Mouse (Mus musculus): Measurements from ENCODE around the gene 1700123O20Rik. TPM values are rescaled to one million over a fixed set of nuclear protein-coding genes. Genes with fewer than 3 reads are reported as not detected.
A peak's percentile ranks its signal among the peaks of the same experiment; 100 is the strongest.

Gene 1700123O20Rik
- 50.3 and 57.1 TPM in 2 replicates for polyA plus RNA-seq (2016; fragmentation: Nextera tagmentation; extraction: Ambion mirVana)

DNA sequence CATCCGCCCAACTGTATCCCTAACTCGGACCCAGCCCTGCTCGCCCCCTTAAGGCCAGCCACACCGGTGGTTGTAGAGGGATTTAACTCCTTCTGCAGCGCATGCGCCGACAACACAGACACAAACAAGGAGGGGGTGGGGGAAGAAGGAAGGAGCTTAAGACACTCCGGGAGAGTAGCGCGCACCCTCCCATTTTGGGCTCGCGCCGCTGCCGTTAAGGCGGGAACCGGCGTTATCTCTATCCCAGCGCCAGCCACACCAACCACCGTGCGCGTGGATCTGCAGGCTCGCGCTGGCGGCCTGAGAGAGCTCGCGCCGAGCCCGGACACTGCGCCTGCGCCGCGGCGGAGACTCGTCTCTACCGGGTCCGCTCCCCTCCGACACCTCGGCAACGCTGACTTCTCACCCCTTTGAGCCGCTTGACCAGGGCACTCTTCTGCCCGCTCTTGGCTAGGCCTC, at the start of gene 1700123O20Rik:
Gene 1700123O20Rik (plus strand): TSS at position 154 of the 459 bp plus-strand sequence.
- Histone ChIP-seq H3K36me3 (peaks cover 41% of the 10 kb centered on the region), H3K9me3 (replicated peaks) (no peaks in the 10 kb centered on the region), H3K27ac (ENCODE audit: poor library complexity, severe bottlenecking) (peak within 1 kb of the TSS; percentile 99), H3K4me2 (peak within 1 kb of the TSS; percentile 96), H3K4me1 (replicated peaks) (peaks cover 19% of the 10 kb centered on the region), H3K27me3 (replicated peaks) (no peaks in the 10 kb centered on the region), H3K4me3 (peak within 1 kb of the TSS; percentile 97), H3K9ac (peak within 1 kb of the TSS; percentile 97)
- ATAC-seq (ENCODE audit: insufficient number of reproducible peaks, low FRiP score) = peak; percentile 87
- 0% methylated on average over 41 of the region's 41 CpGs for WGBS

DNA sequence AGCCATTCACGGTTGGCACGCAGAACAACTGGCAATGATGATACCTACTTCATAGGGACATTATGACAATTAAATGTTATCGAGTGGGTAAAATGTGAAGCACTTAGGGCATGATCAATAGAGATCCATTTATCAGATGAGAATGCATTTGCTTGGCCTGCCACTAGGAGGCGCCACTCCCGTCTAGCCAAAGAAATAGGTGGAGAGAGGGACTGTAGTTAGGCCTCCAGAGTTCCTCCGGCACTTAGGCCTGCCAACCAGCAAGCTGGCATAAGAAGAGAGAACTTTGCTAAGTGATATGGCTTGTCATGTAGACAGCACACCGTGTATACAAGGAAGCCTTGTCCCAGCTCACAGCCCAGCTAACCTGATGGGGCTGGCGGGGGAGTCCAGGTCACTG, 49.1 kb upstream of the 1700123O20Rik start:
- H3K4me3 ChIP-seq = no peak overlapping the region
- 52% methylated on average over 8 of the region's 8 CpGs for WGBS

DNA sequence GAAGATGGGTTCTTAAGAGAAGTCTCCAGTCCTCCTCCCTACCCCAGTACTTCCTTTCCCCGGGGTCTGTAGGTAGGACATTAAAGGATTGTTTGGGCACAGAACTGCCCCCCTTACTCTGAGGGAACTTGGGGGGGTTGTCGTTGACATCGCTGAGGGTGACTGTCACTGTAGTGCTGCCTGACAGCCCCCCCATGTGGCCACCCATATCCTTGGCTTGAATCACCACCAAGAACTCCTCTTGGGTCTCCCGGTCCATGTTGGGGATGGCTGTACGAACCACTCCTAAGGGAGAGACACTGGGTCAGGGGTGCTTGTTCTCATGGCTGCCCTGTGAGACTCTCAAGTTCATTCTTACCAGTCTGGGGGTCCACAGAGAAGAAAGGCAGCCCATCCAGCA, 47.8 kb upstream of the 1700123O20Rik start:
- no peak for ATAC-seq (ENCODE audit: insufficient number of reproducible peaks, low FRiP score)
- H3K4me2 ChIP-seq = no peak overlapping the region
- H3K9me3 ChIP-seq (replicated peaks) = no peaks in the 10 kb centered on the region
- H3K36me3 ChIP-seq = peaks cover 51% of the 10 kb centered on the region
- H3K27ac ChIP-seq (ENCODE audit: poor library complexity, severe bottlenecking) = no peak overlapping the region
- WGBS = 65% methylated on average over 5 of the region's 5 CpGs
- no peak overlapping the region for H3K4me3 ChIP-seq
- H3K9ac ChIP-seq = no peak overlapping the region
- no peaks in the 10 kb centered on the region for H3K27me3 ChIP-seq (replicated peaks)
- peaks cover 10% of the 10 kb centered on the region for H3K4me1 ChIP-seq (replicated peaks)

More for the DNA sequence above, 49.1 kb upstream of the 1700123O20Rik start:
- no peaks in the 10 kb centered on the region for H3K9me3 ChIP-seq (replicated peaks)
- no peak for ATAC-seq (ENCODE audit: insufficient number of reproducible peaks, low FRiP score)
- no peak overlapping the region for H3K27ac ChIP-seq (ENCODE audit: poor library complexity, severe bottlenecking)
- peaks cover 10% of the 10 kb centered on the region for H3K4me1 ChIP-seq (replicated peaks)
- H3K27me3 ChIP-seq (replicated peaks) = no peaks in the 10 kb centered on the region
- H3K36me3 ChIP-seq = peaks cover 52% of the 10 kb centered on the region
- no peak overlapping the region for H3K9ac ChIP-seq
- no peak overlapping the region for H3K4me2 ChIP-seq

DNA sequence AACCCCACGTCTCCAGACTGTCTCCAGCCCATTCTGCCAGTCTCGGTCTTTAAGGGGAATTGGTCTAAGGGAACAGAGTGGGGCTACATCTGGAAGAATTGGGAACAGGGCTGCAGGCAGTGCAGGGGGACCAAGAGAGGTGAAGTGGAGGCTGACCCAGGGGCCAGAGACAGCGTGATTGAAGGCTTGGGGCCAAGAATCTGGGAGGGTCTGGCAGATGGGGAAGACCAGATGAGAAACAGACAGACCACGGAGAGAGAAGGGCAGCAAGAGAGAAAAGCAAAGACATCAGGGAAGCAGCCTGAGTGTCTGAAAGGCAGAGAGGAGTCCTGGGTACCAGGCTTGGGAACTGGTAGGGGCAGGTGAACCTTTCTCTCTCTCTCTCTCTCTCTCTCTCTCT, 45.9 kb upstream of the 1700123O20Rik start:
- Histone ChIP-seq H3K4me1 (replicated peaks) (peaks cover 10% of the 10 kb centered on the region), H3K27me3 (replicated peaks) (no peaks in the 10 kb centered on the region), H3K9me3 (replicated peaks) (no peaks in the 10 kb centered on the region), H3K4me3 (peak overlapping the region; percentile 68), H3K9ac (peak overlapping the region; percentile 84; the same call in 1 of the 2 replicates), H3K27ac (ENCODE audit: poor library complexity, severe bottlenecking) (no peak overlapping the region), H3K4me2 (peak overlapping the region; percentile 95), H3K36me3 (peaks cover 60% of the 10 kb centered on the region)
- WGBS = 25% methylated on average over 4 of the region's 4 CpGs
- ATAC-seq (ENCODE audit: insufficient number of reproducible peaks, low FRiP score) = no peak

DNA sequence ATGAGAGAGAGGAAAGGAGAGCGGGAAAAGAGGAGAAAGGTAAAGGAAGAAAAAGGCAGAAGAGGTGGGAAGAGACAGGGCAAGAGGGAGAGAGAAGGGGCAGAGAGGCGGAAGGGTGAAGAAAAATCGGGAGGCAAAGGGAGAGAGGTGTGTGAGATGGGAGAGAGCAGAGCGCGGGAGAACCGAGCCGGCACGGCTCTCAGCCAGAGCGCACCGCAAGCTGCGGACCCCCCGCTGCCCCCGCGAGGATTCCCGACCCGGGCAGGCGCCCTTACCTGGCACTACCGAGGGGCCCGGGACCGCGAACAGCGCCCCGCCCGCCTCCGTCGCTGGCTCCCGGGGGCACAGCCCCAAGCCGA, 45.1 kb upstream of the 1700123O20Rik start, which contains the start of gene Gm17606:
Gene Gm17606 (plus strand): TSS at position 7 of the 359 bp plus-strand sequence.
- Histone ChIP-seq H3K27ac (ENCODE audit: poor library complexity, severe bottlenecking) (peak within 1 kb of the TSS; percentile 40), H3K4me3 (peak within 1 kb of the TSS; percentile 68), H3K36me3 (peaks cover 64% of the 10 kb centered on the region), H3K9ac (peak within 1 kb of the TSS; percentile 84), H3K9me3 (replicated peaks) (no peaks in the 10 kb centered on the region), H3K27me3 (replicated peaks) (no peaks in the 10 kb centered on the region), H3K4me2 (peak within 1 kb of the TSS; percentile 95), H3K4me1 (replicated peaks) (peaks cover 10% of the 10 kb centered on the region)
- ATAC-seq (ENCODE audit: insufficient number of reproducible peaks, low FRiP score) = peak; percentile 1; the same call in 1 of the 2 replicates
- WGBS = 1% methylated on average over 28 of the region's 28 CpGs

DNA sequence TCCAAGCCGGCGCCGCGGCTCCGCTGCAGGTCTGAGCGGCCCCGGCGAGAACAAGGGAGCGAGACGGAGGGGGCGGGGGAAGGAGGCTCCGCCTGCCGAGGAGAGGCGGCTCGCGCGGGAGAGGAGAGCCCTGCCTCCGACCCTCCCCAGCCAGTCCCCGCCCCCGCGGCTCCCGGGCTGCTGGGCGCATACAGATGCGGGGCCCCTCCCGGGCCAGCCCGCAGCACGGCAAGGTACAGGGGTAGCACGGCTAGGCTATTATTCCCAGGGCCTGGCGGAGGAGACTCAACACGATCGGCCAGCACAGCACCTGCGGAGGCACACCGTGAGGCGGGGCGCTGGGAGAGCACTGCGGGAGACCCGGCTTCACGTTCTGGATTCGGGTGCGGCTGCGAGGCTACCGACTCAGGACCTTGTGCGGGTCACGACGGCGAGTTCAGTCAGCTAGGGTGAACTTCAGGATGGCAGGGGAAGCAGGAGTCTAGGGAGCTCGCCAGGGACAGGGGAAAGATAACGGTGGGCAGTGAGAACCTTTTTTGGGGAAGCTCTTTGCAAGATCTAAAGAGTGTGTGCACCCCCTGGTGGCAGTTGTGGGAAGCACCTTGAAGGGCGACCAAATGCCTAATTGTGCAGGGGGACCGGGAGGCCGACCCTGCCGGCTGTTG, 44.6 kb upstream of the 1700123O20Rik start, which contains the start of gene Cdh24:
Gene Cdh24 (minus strand): TSS at position 60 of the 665 bp plus-strand sequence.
- Histone ChIP-seq H3K4me1 (replicated peaks) (peaks cover 10% of the 10 kb centered on the region), H3K4me2 (peak within 1 kb of the TSS; percentile 95), H3K27me3 (replicated peaks) (no peaks in the 10 kb centered on the region), H3K36me3 (peaks cover 64% of the 10 kb centered on the region), H3K9ac (peak within 1 kb of the TSS; percentile 84), H3K4me3 (peak within 1 kb of the TSS; percentile 68), H3K27ac (ENCODE audit: poor library complexity, severe bottlenecking) (peak within 1 kb of the TSS; percentile 40), H3K9me3 (replicated peaks) (no peaks in the 10 kb centered on the region)
- WGBS = under 1% methylated on average over 49 of the region's 52 CpGs
- ATAC-seq (ENCODE audit: insufficient number of reproducible peaks, low FRiP score) = peak; percentile 92

DNA sequence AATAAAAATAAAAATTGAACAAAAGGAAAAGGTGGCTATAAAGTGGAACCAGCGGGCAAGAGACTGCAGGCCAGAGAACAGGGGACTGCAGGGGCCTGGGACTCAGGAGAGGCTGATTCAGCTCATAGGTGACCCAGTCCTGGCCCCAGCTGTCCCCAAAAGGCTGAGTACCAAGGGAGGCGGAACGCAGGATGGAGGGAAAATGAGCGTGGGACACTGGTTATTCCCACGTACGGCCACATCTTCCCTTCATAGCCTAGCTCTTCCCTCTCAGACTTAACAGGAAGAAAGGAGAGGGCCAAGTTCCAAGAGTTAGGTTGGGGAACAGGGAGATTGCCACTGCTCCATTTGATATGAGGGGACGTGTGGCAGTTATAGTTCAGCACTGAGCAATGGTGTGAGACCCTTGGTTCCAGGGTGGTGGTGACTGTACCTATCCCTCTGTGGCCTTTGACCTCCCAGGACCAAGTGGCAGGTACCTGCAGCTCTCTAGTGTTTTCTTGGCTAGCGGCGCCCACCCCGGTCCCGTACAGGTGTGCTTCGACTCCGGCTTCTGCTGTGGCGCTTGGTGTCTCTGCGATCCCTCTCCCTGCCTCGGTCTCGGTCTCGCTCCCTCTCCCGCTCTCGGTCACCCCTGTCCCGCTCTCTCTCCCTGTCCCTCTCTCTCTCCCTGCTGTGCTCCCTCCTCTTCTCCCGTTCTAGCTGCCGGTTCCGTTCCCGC, 43.6 kb upstream of the 1700123O20Rik start:
- H3K4me1 ChIP-seq (replicated peaks) = peaks cover 10% of the 10 kb centered on the region
- H3K9ac ChIP-seq = no peak overlapping the region
- ATAC-seq (ENCODE audit: insufficient number of reproducible peaks, low FRiP score) = no peak
- H3K4me2 ChIP-seq = no peak overlapping the region
- H3K27ac ChIP-seq (ENCODE audit: poor library complexity, severe bottlenecking) = no peak overlapping the region
- H3K9me3 ChIP-seq (replicated peaks) = no peaks in the 10 kb centered on the region
- no peak overlapping the region for H3K4me3 ChIP-seq
- WGBS = 80% methylated on average over 25 of the region's 25 CpGs
- H3K36me3 ChIP-seq = peaks cover 68% of the 10 kb centered on the region
- no peaks in the 10 kb centered on the region for H3K27me3 ChIP-seq (replicated peaks)

DNA sequence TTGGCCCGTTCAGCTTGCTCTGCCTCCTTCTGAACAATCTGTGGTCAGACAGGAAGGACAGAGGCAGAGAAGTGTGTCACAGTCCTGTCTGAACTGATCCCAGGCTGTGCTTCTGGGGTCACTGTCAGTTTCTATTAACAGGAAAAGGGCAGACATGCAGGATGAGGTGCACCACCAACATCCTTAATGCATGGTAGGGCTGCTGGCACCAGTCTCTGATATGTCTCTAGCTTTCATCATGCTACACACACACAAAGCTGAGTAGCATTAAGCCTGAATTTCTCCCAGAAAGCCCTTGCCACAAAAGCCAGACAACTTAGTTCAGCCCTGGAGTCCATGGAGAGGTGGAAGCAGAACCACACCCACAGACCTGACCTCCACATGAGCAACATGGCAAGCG, 43.0 kb upstream of the 1700123O20Rik start:
- Histone ChIP-seq H3K4me2 (no peak overlapping the region), H3K27me3 (replicated peaks) (no peaks in the 10 kb centered on the region), H3K27ac (ENCODE audit: poor library complexity, severe bottlenecking) (no peak overlapping the region), H3K36me3 (peaks cover 70% of the 10 kb centered on the region), H3K4me1 (replicated peaks) (peaks cover 10% of the 10 kb centered on the region), H3K9ac (no peak overlapping the region), H3K4me3 (no peak overlapping the region), H3K9me3 (replicated peaks) (no peaks in the 10 kb centered on the region)
- 74% methylated on average over 2 of the region's 2 CpGs for WGBS
- no peak for ATAC-seq (ENCODE audit: insufficient number of reproducible peaks, low FRiP score)

DNA sequence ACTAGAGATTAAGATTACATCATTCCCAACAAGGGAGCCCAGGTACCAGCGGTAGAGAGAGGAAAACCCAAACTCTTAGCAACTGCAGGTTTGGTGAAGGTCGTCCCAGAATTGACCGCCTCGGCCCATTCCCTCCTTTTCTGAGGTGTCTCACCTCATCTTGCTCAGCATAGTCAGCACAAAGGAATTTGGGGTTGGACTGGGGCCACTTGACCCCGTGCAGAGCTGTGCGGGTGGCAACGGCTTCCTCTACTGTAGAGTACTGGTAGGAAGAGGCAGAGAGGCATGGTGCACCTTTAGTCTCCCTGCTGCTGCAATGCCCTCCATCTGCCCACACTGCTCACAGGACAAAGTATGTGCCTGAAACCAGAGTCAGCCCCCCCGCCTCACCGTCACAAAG, 41.7 kb upstream of the 1700123O20Rik start:
- Histone ChIP-seq H3K4me1 (replicated peaks) (peaks cover 10% of the 10 kb centered on the region), H3K27me3 (replicated peaks) (no peaks in the 10 kb centered on the region), H3K36me3 (peaks cover 70% of the 10 kb centered on the region), H3K27ac (ENCODE audit: poor library complexity, severe bottlenecking) (no peak overlapping the region), H3K9me3 (replicated peaks) (no peaks in the 10 kb centered on the region), H3K4me2 (no peak overlapping the region), H3K4me3 (no peak overlapping the region), H3K9ac (no peak overlapping the region)
- 79% methylated on average over 9 of the region's 9 CpGs for WGBS
- ATAC-seq (ENCODE audit: insufficient number of reproducible peaks, low FRiP score) = no peak

DNA sequence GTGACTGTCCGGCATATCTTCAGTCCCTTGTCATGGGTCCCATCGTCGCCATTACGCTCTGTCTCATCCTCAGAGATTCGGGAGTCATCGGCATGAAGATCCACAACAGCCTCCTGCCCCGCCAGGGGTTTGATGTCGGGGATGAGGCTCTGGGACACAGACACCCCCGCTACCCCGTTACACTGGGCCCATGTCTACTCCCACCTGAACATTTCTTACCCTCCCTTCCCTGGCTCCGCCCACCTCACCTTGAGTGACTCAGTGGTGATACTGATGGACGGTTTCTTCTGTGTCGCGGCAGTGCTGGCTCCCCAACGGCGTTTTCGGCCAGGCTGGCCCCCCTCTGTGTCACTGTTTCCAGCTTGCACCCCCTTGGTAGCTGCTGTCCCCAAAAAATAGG, 39.6 kb upstream of the 1700123O20Rik start:
- no peak for ATAC-seq (ENCODE audit: insufficient number of reproducible peaks, low FRiP score)
- WGBS = 92% methylated on average over 17 of the region's 17 CpGs
- H3K4me3 ChIP-seq = no peak overlapping the region

DNA sequence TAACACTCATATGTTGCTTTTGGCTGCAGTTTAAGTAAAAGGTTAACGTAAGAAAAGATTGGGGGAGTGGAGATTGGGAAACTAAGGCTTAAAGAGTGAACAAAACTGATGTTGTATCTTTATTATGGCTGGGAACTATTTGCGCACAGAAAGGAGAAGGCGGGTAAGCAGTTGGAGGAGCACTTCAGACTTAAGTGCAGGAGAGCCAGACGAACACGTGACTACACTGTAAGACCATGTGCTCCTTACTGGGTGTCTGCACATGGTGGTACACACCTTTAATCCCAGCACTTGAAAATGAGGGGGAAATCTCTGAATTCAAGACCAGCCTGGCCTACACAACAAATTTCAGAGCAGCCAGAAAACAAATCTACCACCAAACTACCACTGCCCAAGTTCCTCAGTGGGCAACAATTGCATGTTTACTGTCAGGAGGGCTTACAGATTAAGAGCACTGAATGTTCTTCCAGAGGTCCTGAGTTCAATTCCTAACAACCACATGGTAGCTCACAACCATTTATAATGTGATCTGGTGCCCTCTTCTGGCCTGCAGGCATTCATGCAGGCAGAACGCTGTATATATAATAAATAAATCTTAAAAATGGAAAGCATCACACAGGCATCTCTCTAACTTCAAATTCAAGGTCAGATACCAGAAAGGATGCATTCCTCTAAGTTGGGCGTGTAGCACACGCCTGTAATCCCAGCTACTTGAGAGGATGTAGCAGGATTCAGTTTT, 38.9 kb upstream of the 1700123O20Rik start:
- 90% methylated on average over 8 of the region's 8 CpGs for WGBS
- Histone ChIP-seq H3K36me3 (peaks cover 93% of the 10 kb centered on the region), H3K27ac (ENCODE audit: poor library complexity, severe bottlenecking) (no peak overlapping the region), H3K9me3 (replicated peaks) (no peaks in the 10 kb centered on the region), H3K4me3 (no peak overlapping the region), H3K27me3 (replicated peaks) (no peaks in the 10 kb centered on the region), H3K4me1 (replicated peaks) (peaks cover 21% of the 10 kb centered on the region), H3K4me2 (no peak overlapping the region), H3K9ac (no peak overlapping the region)
- ATAC-seq (ENCODE audit: insufficient number of reproducible peaks, low FRiP score) = no peak

More for the DNA sequence above, 39.6 kb upstream of the 1700123O20Rik start:
- Histone ChIP-seq H3K4me1 (replicated peaks) (peaks cover 15% of the 10 kb centered on the region), H3K4me2 (no peak overlapping the region), H3K9me3 (replicated peaks) (no peaks in the 10 kb centered on the region), H3K9ac (no peak overlapping the region), H3K27ac (ENCODE audit: poor library complexity, severe bottlenecking) (no peak overlapping the region), H3K36me3 (peaks cover 90% of the 10 kb centered on the region), H3K27me3 (replicated peaks) (no peaks in the 10 kb centered on the region)
